Mouse (Mus musculus) midbrain, embryonic 11.5 days (tissue): ENCODE results near the gene Ryk. TPM values are rescaled to one million over a fixed set of nuclear protein-coding genes. Genes with fewer than 3 reads are reported as not detected.

Experiments used
- ATAC-seq: fragments of 200-750 bp; cut with Nextera tagmentation; 2 replicates; pipeline ENCODE4 v1.8.0; 2017; ENCODE audit warnings: moderate TSS enrichment, moderate library complexity; ENCODE audit not compliant: low FRiP score
- DNase-seq: peaks from one replicate; pipeline ENCODE4 v3.0.0; 2015; ENCODE audit warnings: low spot score; ENCODE audit errors: missing footprints
- H3K27ac ChIP-seq: fragments of 300-500 bp; sonication (generic); 2 replicates; pipeline ENCODE4 v1.5.1; 2014; ENCODE audit warnings: low read depth, low read length
- H3K27me3 ChIP-seq: fragments of 300-500 bp; sonication (generic); 2 replicates; pipeline ENCODE4 v1.6.1; 2014; ENCODE audit warnings: mild to moderate bottlenecking, low read length, moderate library complexity, mixed read lengths; ENCODE audit not compliant: control insufficient read depth, insufficient read depth
- H3K36me3 ChIP-seq: fragments of 300-500 bp; sonication (generic); 2 replicates; pipeline ENCODE4 v1.6.1; 2014; ENCODE audit warnings: mild to moderate bottlenecking, low read length, moderate library complexity, mixed read lengths; ENCODE audit not compliant: control insufficient read depth, insufficient read depth
- H3K4me1 ChIP-seq: fragments of 300-500 bp; sonication (generic); 2 replicates; pipeline ENCODE4 v1.6.1; 2014; ENCODE audit warnings: low read length; ENCODE audit not compliant: control insufficient read depth, insufficient read depth
- H3K4me2 ChIP-seq: fragments of 300-500 bp; sonication (generic); 2 replicates; pipeline ENCODE4 v1.6.1; 2014; ENCODE audit warnings: mild to moderate bottlenecking, moderate library complexity
- H3K4me3 ChIP-seq: fragments of 300-500 bp; sonication (generic); 2 replicates; pipeline ENCODE4 v1.5.1; 2014; ENCODE audit warnings: low read depth, low read length
- H3K9ac ChIP-seq: fragments of 300-500 bp; sonication (generic); 2 replicates; pipeline ENCODE4 v1.6.1; 2014; ENCODE audit warnings: low read length
- H3K9me3 ChIP-seq: fragments of 300-500 bp; sonication (generic); 2 replicates; pipeline ENCODE4 v1.6.1; 2016; ENCODE audit warnings: low read length; ENCODE audit not compliant: control insufficient read depth
- WGBS: fragments of 180-500 bp; shearing (Covaris S2); extraction: QIAGEN DNeasy Blood & Tissue Kit; methylation state at CpG from one replicate; pipeline ENCODE4 v1.1.7; 2014; 5-methylcytosine and 5-hydroxymethylcytosine counted together
- polyA plus RNA-seq: library from polyadenylated mRNA; unstranded; fragments of >200 nt; fragmentation: Nextera tagmentation; extraction: Ambion mirVana; gene quantifications from 2 replicates; pipeline ENCODE4 v1.2.1, GENCODE M21; 2014

Ryk gene
- polyA plus RNA-seq, result 24.2 and 27.1 TPM in 2 replicates

- no peaks in the 10 kb centered on the region for H3K9me3 ChIP-seq
- peaks cover 17% of the 10 kb centered on the region for H3K4me1 ChIP-seq
- H3K36me3 ChIP-seq, result no peaks in the 10 kb centered on the region
- peak within 1 kb of the TSS; percentile 97 for H3K9ac ChIP-seq
- no peaks in the 10 kb centered on the region for H3K27me3 ChIP-seq
- DNase-seq (peak; percentile 98), ATAC-seq (peak; percentile 88)
- under 1% methylated on average over 97 of the region's 119 CpGs for WGBS
- H3K4me3 ChIP-seq, result peak within 1 kb of the TSS; percentile 91
- peak within 1 kb of the TSS; percentile 63 for H3K4me2 ChIP-seq
- H3K27ac ChIP-seq, result peak within 1 kb of the TSS; percentile 58
Measured at GRCm38 (mm10) chr9:102834742-102835591, at the start of gene Ryk. TSS of gene Ryk (plus strand) at chr9:102834917.

DNA sequence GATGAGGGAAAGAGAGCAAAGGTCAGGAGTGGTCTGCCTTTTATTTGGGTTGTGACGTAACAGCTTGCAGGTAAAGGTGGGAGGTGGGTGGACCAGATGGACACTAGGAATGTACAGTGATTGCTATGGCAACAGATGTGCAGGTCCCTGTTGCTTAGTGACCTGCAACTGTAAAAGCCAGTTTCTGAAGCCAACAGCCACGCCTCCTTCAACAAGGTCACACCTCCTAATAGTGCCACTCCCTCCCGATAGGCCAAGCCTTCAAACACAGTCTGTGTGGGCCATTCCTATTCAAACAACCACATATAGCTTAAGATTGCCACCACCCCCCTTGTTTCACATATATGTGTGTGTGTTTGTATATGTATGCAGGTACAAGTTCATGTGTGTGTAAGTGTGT is 45.2 kb upstream of the Ryk start:
- H3K9me3 ChIP-seq, result no peaks in the 10 kb centered on the region
- H3K27ac ChIP-seq, result no peak overlapping the region
- 73% methylated on average over 3 of the region's 3 CpGs for WGBS
- H3K4me1 ChIP-seq, result no peaks in the 10 kb centered on the region
- no peak overlapping the region for H3K4me2 ChIP-seq
- no peak overlapping the region for H3K9ac ChIP-seq
- ATAC-seq (no peak), DNase-seq (no peak)
- no peaks in the 10 kb centered on the region for H3K27me3 ChIP-seq
- H3K4me3 ChIP-seq, result no peak overlapping the region
- H3K36me3 ChIP-seq, result no peaks in the 10 kb centered on the region

DNA sequence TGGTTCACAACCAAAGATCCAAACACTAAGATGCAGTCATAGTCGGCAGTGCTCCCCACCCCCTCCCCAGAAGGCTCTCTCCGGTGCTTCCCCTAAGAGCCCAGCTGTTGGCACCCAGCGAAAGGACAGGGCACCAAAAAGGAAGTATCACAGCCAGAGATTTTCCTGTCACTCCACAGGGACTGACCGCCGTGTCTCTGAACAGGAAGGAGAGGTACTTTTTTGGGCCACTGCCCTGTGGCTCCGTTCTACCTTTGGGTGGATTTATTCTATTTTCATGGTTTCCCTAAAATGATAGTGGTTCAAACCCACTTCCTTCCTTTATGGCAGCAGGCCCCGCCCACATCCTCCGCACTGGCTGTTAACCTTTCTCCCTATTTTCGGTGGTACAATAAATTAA is 42.9 kb upstream of the Ryk start:
- Histone ChIP-seq H3K9ac (no peak overlapping the region), H3K27ac (no peak overlapping the region), H3K36me3 (no peaks in the 10 kb centered on the region), H3K4me3 (no peak overlapping the region), H3K4me1 (no peaks in the 10 kb centered on the region), H3K27me3 (no peaks in the 10 kb centered on the region), H3K4me2 (no peak overlapping the region), H3K9me3 (no peaks in the 10 kb centered on the region)
- ATAC-seq (no peak), DNase-seq (no peak)
- 76% methylated on average over 9 of the region's 9 CpGs for WGBS

- no peak for DNase-seq
- WGBS, result 76% methylated on average over 14 of the region's 15 CpGs
- H3K27ac ChIP-seq, result no peak overlapping the region
- no peak overlapping the region for H3K4me3 ChIP-seq
- no peaks in the 10 kb centered on the region for H3K9me3 ChIP-seq
- H3K4me2 ChIP-seq, result no peak overlapping the region
- no peak overlapping the region for H3K9ac ChIP-seq
- ATAC-seq, result no peak
- no peaks in the 10 kb centered on the region for H3K4me1 ChIP-seq
- H3K36me3 ChIP-seq, result no peaks in the 10 kb centered on the region
- no peaks in the 10 kb centered on the region for H3K27me3 ChIP-seq
Measured at GRCm38 (mm10) chr9:102792836-102793235, 41.9 kb upstream of the Ryk start.

- no peak overlapping the region for H3K9ac ChIP-seq
- H3K4me3 ChIP-seq, result no peak overlapping the region
- WGBS, result 73% methylated on average over 12 of the region's 12 CpGs
- H3K27ac ChIP-seq, result no peak overlapping the region
- H3K36me3 ChIP-seq, result no peaks in the 10 kb centered on the region
- no peak overlapping the region for H3K4me2 ChIP-seq
- no peak for DNase-seq
- no peaks in the 10 kb centered on the region for H3K4me1 ChIP-seq
- no peaks in the 10 kb centered on the region for H3K9me3 ChIP-seq
- H3K27me3 ChIP-seq, result no peaks in the 10 kb centered on the region
- no peak for ATAC-seq
Measured at GRCm38 (mm10) chr9:102793286-102793809, 41.4 kb upstream of the Ryk start.

GRCm38 (mm10) chr9:102798406-102798805 is 36.3 kb upstream of the Ryk start:
- DNase-seq, result no peak
- no peak overlapping the region for H3K4me3 ChIP-seq
- H3K9ac ChIP-seq, result no peak overlapping the region
- H3K4me2 ChIP-seq, result no peak overlapping the region
- no peaks in the 10 kb centered on the region for H3K9me3 ChIP-seq
- H3K36me3 ChIP-seq, result no peaks in the 10 kb centered on the region
- H3K27me3 ChIP-seq, result no peaks in the 10 kb centered on the region
- no peak overlapping the region for H3K27ac ChIP-seq
- H3K4me1 ChIP-seq, result no peaks in the 10 kb centered on the region
- 91% methylated on average over 4 of the region's 4 CpGs for WGBS
- ATAC-seq, result no peak

DNA sequence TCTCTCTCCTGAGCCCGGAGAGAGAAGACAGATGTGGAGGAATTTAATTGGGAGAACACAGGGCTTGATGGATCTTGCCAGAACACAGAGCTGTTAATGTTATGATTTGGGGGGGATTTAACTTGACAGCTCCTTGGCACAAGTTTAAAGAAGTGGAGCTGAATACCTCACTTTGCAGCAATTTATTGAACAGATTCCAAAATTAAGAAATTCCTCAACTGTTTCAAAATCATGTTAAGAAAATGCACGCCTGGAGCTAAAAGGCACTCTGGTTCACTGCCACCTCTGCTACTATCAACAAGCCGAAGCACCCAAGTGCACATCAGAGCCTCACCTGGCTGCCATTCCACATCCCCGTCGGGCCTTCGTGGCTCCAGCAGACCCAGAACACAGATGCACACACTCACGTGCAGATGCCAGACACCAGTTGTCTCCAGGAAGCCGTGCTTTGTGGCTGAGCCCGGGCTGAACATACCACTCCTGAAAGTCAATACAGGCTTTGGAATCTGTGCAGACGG is 28.6 kb upstream of the Ryk start:
- DNase-seq, result no peak
- H3K4me1 ChIP-seq, result no peaks in the 10 kb centered on the region
- no peaks in the 10 kb centered on the region for H3K9me3 ChIP-seq
- no peaks in the 10 kb centered on the region for H3K36me3 ChIP-seq
- H3K9ac ChIP-seq, result no peak overlapping the region
- no peak overlapping the region for H3K4me3 ChIP-seq
- H3K4me2 ChIP-seq, result no peak overlapping the region
- no peak overlapping the region for H3K27ac ChIP-seq
- ATAC-seq, result no peak
- no peaks in the 10 kb centered on the region for H3K27me3 ChIP-seq
- 83% methylated on average over 10 of the region's 10 CpGs for WGBS

- 93% methylated on average over 5 of the region's 5 CpGs for WGBS
- H3K4me1 ChIP-seq, result no peaks in the 10 kb centered on the region
- no peak for ATAC-seq
Measured at GRCm38 (mm10) chr9:102811192-102811591, 23.5 kb upstream of the Ryk start.

DNA sequence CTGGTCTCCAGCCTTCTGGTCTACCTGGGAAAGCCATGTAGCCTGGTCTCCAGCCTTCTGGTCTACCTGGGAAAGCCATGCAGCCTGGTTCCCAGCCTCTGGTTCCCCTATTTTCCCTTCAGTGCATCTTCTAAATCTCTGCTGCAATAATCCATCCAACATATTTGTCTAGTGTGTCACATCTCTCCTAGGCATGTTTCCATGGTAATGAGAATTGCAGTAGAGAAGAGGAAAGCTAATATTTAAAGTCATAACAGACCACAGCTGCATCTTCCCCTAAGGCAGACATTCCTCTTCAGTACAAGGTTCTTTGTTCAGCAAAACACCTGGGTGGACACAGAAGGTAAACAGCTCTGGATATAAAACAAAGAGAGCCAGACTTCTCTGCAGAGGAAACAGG is 16.5 kb upstream of the Ryk start:
- Histone ChIP-seq H3K9ac (no peak overlapping the region), H3K27ac (no peak overlapping the region), H3K27me3 (no peaks in the 10 kb centered on the region), H3K4me1 (no peaks in the 10 kb centered on the region), H3K4me3 (no peak overlapping the region), H3K4me2 (no peak overlapping the region), H3K36me3 (no peaks in the 10 kb centered on the region), H3K9me3 (peaks cover 5% of the 10 kb centered on the region; the same call in 1 of the 2 replicates)
- no peak for ATAC-seq
- DNase-seq, result no peak

More at GRCm38 (mm10) chr9:102811192-102811591, 23.5 kb upstream of the Ryk start:
- no peak for DNase-seq
- Histone ChIP-seq H3K4me3 (no peak overlapping the region), H3K36me3 (no peaks in the 10 kb centered on the region), H3K27ac (no peak overlapping the region), H3K9me3 (no peaks in the 10 kb centered on the region), H3K4me2 (no peak overlapping the region), H3K27me3 (no peaks in the 10 kb centered on the region), H3K9ac (no peak overlapping the region)
